Mouse (Mus musculus) gastrocnemius, postnatal 36 days (tissue): ENCODE measurements around the gene Lrrfip2. TPM values are rescaled to one million over a fixed set of nuclear protein-coding genes. Genes with fewer than 3 reads are reported as not detected.

Source experiments
- DNase-seq, 2 experiments: peaks; one replicate each; pipeline ENCODE4 v3.0.0; 2022
- intact Hi-C: fragments of 180-260 bp; cut with DNase I; formaldehyde crosslinking; loops from one replicate; pipeline ENCODE4 v1.15.1; 2025
- total RNA-seq, 2 experiments: library from RNA; stranded (reverse); gene quantifications; 2 replicates each; pipeline ENCODE4 v1.2.3; 2021

Lrrfip2 gene
- total RNA-seq, 2 experiments from 2014 or later: 63.9 to 69.2 TPM

- intact Hi-C loops: no loop called here
- no peak for DNase-seq
Observed at GRCm38 (mm10) chr9:111211122-111212041, 94.0 kb downstream of the Lrrfip2 start.

GRCm38 (mm10) chr9:111213501-111213900 lies 96.1 kb downstream of the Lrrfip2 start:
- intact Hi-C loops: no loop called here
- no peak for DNase-seq

GRCm38 (mm10) chr9:111216424-111216823 lies 99.0 kb downstream of the Lrrfip2 start:
- intact Hi-C loops: no loop called here
- DNase-seq: no peak

GRCm38 (mm10) chr9:111220551-111221080 lies 103.2 kb downstream of the Lrrfip2 start:
- DNase-seq: no peak
- intact Hi-C loops: no loop called here

GRCm38 (mm10) chr9:111221580-111221979 lies 104.2 kb downstream of the Lrrfip2 start:
- DNase-seq: no peak
- intact Hi-C loops: no loop called here

- intact Hi-C loops: no loop called here
- DNase-seq: no peak
Observed at GRCm38 (mm10) chr9:111223406-111223805, 106.0 kb downstream of the Lrrfip2 start.

GRCm38 (mm10) chr9:111228446-111228845 lies 111.1 kb downstream of the Lrrfip2 start:
- no peak for DNase-seq
- intact Hi-C loops: no loop called here

- no peak for DNase-seq
- intact Hi-C loops: no loop called here
Observed at GRCm38 (mm10) chr9:111234701-111235100, 117.3 kb downstream of the Lrrfip2 start.

GRCm38 (mm10) chr9:111237726-111238125 lies 120.3 kb downstream of the Lrrfip2 start:
- no peak for DNase-seq
- intact Hi-C loops: no loop called here

GRCm38 (mm10) chr9:111239821-111240220 lies 122.4 kb downstream of the Lrrfip2 start:
- no peak for DNase-seq
- intact Hi-C loops: no loop called here

GRCm38 (mm10) chr9:111243384-111243783 lies 126.0 kb downstream of the Lrrfip2 start:
- no peak for DNase-seq
- intact Hi-C loops: no loop called here

GRCm38 (mm10) chr9:111245546-111245945 lies 128.2 kb downstream of the Lrrfip2 start:
- no peak for DNase-seq
- intact Hi-C loops: no loop called here

GRCm38 (mm10) chr9:111247682-111248246 lies 130.4 kb downstream of the Lrrfip2 start:
- peak in 1 of 2 experiments; percentile 9 for DNase-seq
- intact Hi-C loops: no loop called here

GRCm38 (mm10) chr9:111252161-111252869 lies 134.9 kb downstream of the Lrrfip2 start:
- DNase-seq: no peak
- intact Hi-C loops: no loop called here

GRCm38 (mm10) chr9:111260360-111260985 lies 143.1 kb downstream of the Lrrfip2 start:
- intact Hi-C loops: no loop called here
- peak; percentile 13 to 33 for DNase-seq

GRCm38 (mm10) chr9:111261356-111261755 lies 144.0 kb downstream of the Lrrfip2 start:
- intact Hi-C loops: no loop called here
- no peak for DNase-seq

- no peak for DNase-seq
- intact Hi-C loops: no loop called here
Observed at GRCm38 (mm10) chr9:111267998-111268397, 150.6 kb downstream of the Lrrfip2 start.

GRCm38 (mm10) chr9:111270606-111271005 lies 153.2 kb downstream of the Lrrfip2 start:
- intact Hi-C loops: no loop called here
- DNase-seq: no peak

- intact Hi-C loops: no loop called here
Observed at GRCm38 (mm10) chr9:111271056-111271433, 153.7 kb downstream of the Lrrfip2 start.

GRCm38 (mm10) chr9:111271434-111272160 lies 154.2 kb downstream of the Lrrfip2 start, which contains the start of the genes Mlh1 and Epm2aip1:
Gene Mlh1, minus strand, starts transcription at chr9:111271791.
Gene Epm2aip1, plus strand, starts transcription at chr9:111271929.
- DNase-seq: peak; percentile 98 to 99
- intact Hi-C loops: no loop called here

More at GRCm38 (mm10) chr9:111271056-111271433, 153.7 kb downstream of the Lrrfip2 start:
- no peak for DNase-seq
